Mouse (Mus musculus): ENCODE measurements around the gene Cfap73.

Cfap73 gene

GRCm38 (mm10) chr5:120634131-120634530 lies at the start of gene Cfap73:
TSS of gene Cfap73 (minus strand) at chr5:120634235.
- DNase-seq (ENCODE audit: low read depth) = no peak

GRCm38 (mm10) chr5:120682982-120683771 lies 49.1 kb upstream of the Cfap73 start:
- no peak for DNase-seq (ENCODE audit: low read depth)

- no peak for DNase-seq (ENCODE audit: low read depth)
Measured at GRCm38 (mm10) chr5:120680918-120681317, 46.9 kb upstream of the Cfap73 start.

GRCm38 (mm10) chr5:120679676-120680555 lies 45.9 kb upstream of the Cfap73 start:
- peak; percentile 68 for DNase-seq (ENCODE audit: low read depth)

GRCm38 (mm10) chr5:120677516-120677915 lies 43.5 kb upstream of the Cfap73 start:
- DNase-seq (ENCODE audit: low read depth) = no peak

GRCm38 (mm10) chr5:120674229-120675145 lies 40.5 kb upstream of the Cfap73 start:
- DNase-seq (ENCODE audit: low read depth) = no peak

- peak; percentile 76 for DNase-seq (ENCODE audit: low read depth)
Measured at GRCm38 (mm10) chr5:120673626-120674025, 39.6 kb upstream of the Cfap73 start.

- DNase-seq (ENCODE audit: low read depth) = no peak
Measured at GRCm38 (mm10) chr5:120671865-120672264, 37.8 kb upstream of the Cfap73 start.

GRCm38 (mm10) chr5:120670132-120670531 lies 36.1 kb upstream of the Cfap73 start:
- no peak for DNase-seq (ENCODE audit: low read depth)

- no peak for DNase-seq (ENCODE audit: low read depth)
Measured at GRCm38 (mm10) chr5:120668761-120669160, 34.7 kb upstream of the Cfap73 start.

GRCm38 (mm10) chr5:120664888-120665287 lies 30.9 kb upstream of the Cfap73 start:
- no peak for DNase-seq (ENCODE audit: low read depth)

GRCm38 (mm10) chr5:120660816-120661215 lies 26.8 kb upstream of the Cfap73 start:
- DNase-seq (ENCODE audit: low read depth) = no peak

- DNase-seq (ENCODE audit: low read depth) = peak; percentile 20
Measured at GRCm38 (mm10) chr5:120656281-120656751, 22.3 kb upstream of the Cfap73 start.

GRCm38 (mm10) chr5:120653873-120654272 lies 19.8 kb upstream of the Cfap73 start:
- DNase-seq (ENCODE audit: low read depth) = no peak

GRCm38 (mm10) chr5:120652915-120653701 lies 19.1 kb upstream of the Cfap73 start:
- no peak for DNase-seq (ENCODE audit: low read depth)

GRCm38 (mm10) chr5:120651230-120651629 lies 17.2 kb upstream of the Cfap73 start:
- DNase-seq (ENCODE audit: low read depth) = no peak

- DNase-seq (ENCODE audit: low read depth) = no peak
Measured at GRCm38 (mm10) chr5:120649938-120650337, 15.9 kb upstream of the Cfap73 start.

GRCm38 (mm10) chr5:120649374-120649933 lies 15.4 kb upstream of the Cfap73 start:
- no peak for DNase-seq (ENCODE audit: low read depth)

GRCm38 (mm10) chr5:120648569-120649373 lies 14.7 kb upstream of the Cfap73 start, which contains the start of gene Rasal1:
TSS of gene Rasal1 (plus strand) at chr5:120648812.
- DNase-seq (ENCODE audit: low read depth) = no peak

Data from NIH3T3 (cell line).